Mouse (Mus musculus) ES-E14 (cell line): ENCODE results near the gene Grid1.

Experiments used
- CHD2 ChIP-seq: IDR thresholded peaks from 2 replicates; pipeline ENCODE4 v1.6.1; 2014; ENCODE audit warnings: mild to moderate bottlenecking, low read depth, low read length, inconsistent platforms
- MAFK ChIP-seq: IDR thresholded peaks from 2 replicates; pipeline ENCODE4 v1.6.1; 2014; ENCODE audit warnings: mild to moderate bottlenecking, low read depth, low read length, inconsistent platforms; ENCODE audit not compliant: insufficient read depth
- ZC3H11A ChIP-seq: IDR thresholded peaks from 2 replicates; pipeline ENCODE4 v1.6.1; 2012; ENCODE audit warnings: low read depth, mild to moderate bottlenecking, inconsistent platforms, low read length, borderline replicate concordance
- ZNF384 ChIP-seq: IDR thresholded peaks from 2 replicates; pipeline ENCODE4 v1.6.1; 2012; ENCODE audit warnings: low read depth, low read length, inconsistent platforms

- TF ChIP-seq ZC3H11A (no peak), MAFK (no peak), CHD2 (no peak), ZNF384 (no peak)
Observed at GRCm38 (mm10) chr14:35103639-35104210, 283.8 kb downstream of the Grid1 start.
